Mouse (Mus musculus) stomach, postnatal 0 days (tissue): Measurements from ENCODE around the gene Paip2b. TPM values are rescaled to one million over a fixed set of nuclear protein-coding genes. Genes with fewer than 3 reads are reported as not detected.
A peak's percentile ranks its signal among the peaks of the same experiment; 100 is the strongest.

ENCODE experiments used
- ATAC-seq: fragments of 200-750 bp; cut with Nextera tagmentation; 2 replicates; pipeline ENCODE4 v1.8.0; 2017; ENCODE audit not compliant: low FRiP score, low TSS enrichment
- DNase-seq: peaks from one replicate; pipeline ENCODE4 v3.0.0-alpha.2; 2016; ENCODE audit warnings: low spot score
- H3K27ac ChIP-seq: fragments of 300-500 bp; sonication (generic); replicated peaks from 2 replicates; pipeline ENCODE4 v1.5.1; 2014; ENCODE audit warnings: mild to moderate bottlenecking, control low read depth
- H3K27me3 ChIP-seq: fragments of 300-500 bp; sonication (generic); 2 replicates; pipeline ENCODE4 v1.6.1; 2014; ENCODE audit warnings: low read length; ENCODE audit not compliant: control insufficient read depth, insufficient read depth
- H3K36me3 ChIP-seq: fragments of 300-500 bp; sonication (generic); 2 replicates; pipeline ENCODE4 v1.6.1; 2014; ENCODE audit warnings: low read length, mixed read lengths; ENCODE audit not compliant: control insufficient read depth, insufficient read depth
- H3K4me1 ChIP-seq: fragments of 300-500 bp; sonication (generic); replicated peaks from 2 replicates; pipeline ENCODE4 v1.6.1; 2014; ENCODE audit warnings: antibody characterized with exemption; ENCODE audit not compliant: control insufficient read depth, insufficient read depth
- H3K4me2 ChIP-seq: fragments of 300-500 bp; sonication (generic); replicated peaks from 2 replicates; pipeline ENCODE4 v1.6.1; 2014; ENCODE audit warnings: low read depth, mild to moderate bottlenecking, control low read depth, moderate library complexity
- H3K4me3 ChIP-seq: fragments of 300-500 bp; sonication (generic); 2 replicates; pipeline ENCODE4 v1.5.1; 2014; ENCODE audit warnings: low read depth, low read length, control low read depth
- H3K9ac ChIP-seq: fragments of 300-500 bp; sonication (generic); 2 replicates; pipeline ENCODE4 v1.6.1; 2014; ENCODE audit warnings: mild to moderate bottlenecking, low read length, control low read depth, mixed read lengths
- H3K9me3 ChIP-seq: fragments of 300-500 bp; sonication (generic); 2 replicates; pipeline ENCODE4 v1.6.1; 2016; ENCODE audit warnings: low read length; ENCODE audit not compliant: control insufficient read depth
- CTCF ChIP-seq: IDR thresholded peaks from 2 replicates; pipeline ENCODE4 v1.5.1; 2016; ENCODE audit warnings: antibody characterized with exemption, low read depth, mild to moderate bottlenecking, moderate library complexity
- EP300 ChIP-seq: optimal IDR thresholded peaks from 2 replicates; pipeline ENCODE3; 2016; ENCODE audit warnings: antibody characterized with exemption
- WGBS: fragments of 180-500 bp; shearing (Covaris S2); extraction: QIAGEN DNeasy Blood & Tissue Kit; methylation state at CpG from one replicate; pipeline ENCODE4 v1.1.7; 2014; 5-methylcytosine and 5-hydroxymethylcytosine counted together
- polyA plus RNA-seq: library from polyadenylated mRNA; unstranded; fragments of >200 nt; fragmentation: Nextera tagmentation; extraction: Ambion mirVana; gene quantifications from 2 replicates; pipeline ENCODE4 v1.2.1, GENCODE M21; 2015

The Paip2b gene
- polyA plus RNA-seq, 1 experiment from 2014 or later, result 9.1 TPM

GRCm38 (mm10) chr6:83779026-83779425 lies 52.5 kb downstream of the Paip2b start:
- Histone ChIP-seq H3K9me3 (no peaks in the 10 kb centered on the region), H3K9ac (no peak overlapping the region), H3K4me3 (no peak overlapping the region), H3K36me3 (no peaks in the 10 kb centered on the region), H3K4me2 (no peak overlapping the region), H3K4me1 (0 out of 2 replicates have a peak, but pooled peaks cover 3% of the 10 kb centered on the region), H3K27me3 (no peaks in the 10 kb centered on the region), H3K27ac (no peak overlapping the region)
- peak; percentile 90 for TF ChIP-seq CTCF
- TF ChIP-seq EP300, result no peak
- DNase-seq, result peak; percentile 55
- ATAC-seq, result no peak
- WGBS, result 7% methylated on average over 5 of the region's 5 CpGs

GRCm38 (mm10) chr6:83778306-83778705 lies 53.2 kb downstream of the Paip2b start:
- no peak for ATAC-seq
- no peak for DNase-seq
- Histone ChIP-seq H3K36me3 (no peaks in the 10 kb centered on the region), H3K9me3 (no peaks in the 10 kb centered on the region), H3K4me3 (no peak overlapping the region), H3K4me1 (0 out of 2 replicates have a peak, but pooled peaks cover 3% of the 10 kb centered on the region), H3K27me3 (no peaks in the 10 kb centered on the region), H3K9ac (no peak overlapping the region), H3K4me2 (no peak overlapping the region), H3K27ac (no peak overlapping the region)
- 75% methylated on average over 7 of the region's 7 CpGs for WGBS
- no peak for TF ChIP-seq CTCF
- no peak for TF ChIP-seq EP300

GRCm38 (mm10) chr6:83775638-83776293 lies 55.8 kb downstream of the Paip2b start, which contains the start of gene Tex261:
Gene Tex261, minus strand, starts transcription at chr6:83775813.
- ATAC-seq (peak; percentile 97), DNase-seq (peak; percentile 91)
- H3K36me3 ChIP-seq, result peaks cover 3% of the 10 kb centered on the region; the same call in 1 of the 2 replicates
- peak within 1 kb of the TSS; percentile 94 for H3K4me3 ChIP-seq
- H3K9ac ChIP-seq, result peak within 1 kb of the TSS; percentile 94
- 0 out of 2 replicates have a peak, but pooled peaks cover 3% of the 10 kb centered on the region for H3K4me1 ChIP-seq
- WGBS, result under 1% methylated on average over 45 of the region's 45 CpGs
- TF ChIP-seq EP300 (no peak), CTCF (peak; percentile 79)
- no peaks in the 10 kb centered on the region for H3K27me3 ChIP-seq
- H3K9me3 ChIP-seq, result no peaks in the 10 kb centered on the region
- H3K4me2 ChIP-seq, result peak within 1 kb of the TSS; percentile 78
- peak within 1 kb of the TSS; percentile 91 for H3K27ac ChIP-seq

- DNase-seq (no peak), ATAC-seq (peak; percentile 6)
- peak overlapping the region; percentile 94 for H3K4me3 ChIP-seq
- 0 out of 2 replicates have a peak, but pooled peaks cover 3% of the 10 kb centered on the region for H3K4me1 ChIP-seq
- under 1% methylated on average over 14 of the region's 14 CpGs for WGBS
- H3K9me3 ChIP-seq, result no peaks in the 10 kb centered on the region
- TF ChIP-seq CTCF (no peak), EP300 (no peak)
- peak overlapping the region; percentile 78 for H3K4me2 ChIP-seq
- H3K9ac ChIP-seq, result peak overlapping the region; percentile 94
- H3K36me3 ChIP-seq, result peaks cover 3% of the 10 kb centered on the region
- peak overlapping the region; percentile 91 for H3K27ac ChIP-seq
- H3K27me3 ChIP-seq, result no peaks in the 10 kb centered on the region
Measured at GRCm38 (mm10) chr6:83774781-83775563, 56.6 kb downstream of the Paip2b start.

GRCm38 (mm10) chr6:83774126-83774525 lies 57.4 kb downstream of the Paip2b start:
- no peak for TF ChIP-seq EP300
- TF ChIP-seq CTCF, result no peak
- WGBS, result 42% methylated on average over 8 of the region's 9 CpGs
- Histone ChIP-seq H3K36me3 (peaks cover 11% of the 10 kb centered on the region), H3K27ac (no peak overlapping the region), H3K9me3 (no peaks in the 10 kb centered on the region), H3K4me1 (0 out of 2 replicates have a peak, but pooled peaks cover 3% of the 10 kb centered on the region), H3K27me3 (no peaks in the 10 kb centered on the region), H3K4me2 (peak overlapping the region; percentile 78), H3K4me3 (peak overlapping the region; percentile 94; the same call in 1 of the 2 replicates), H3K9ac (0 out of 2 replicates have a peak overlapping the region, but pooled peaks have one; percentile 94)
- DNase-seq (no peak), ATAC-seq (no peak)
